Mouse (Mus musculus) stomach, postnatal 0 days (tissue): ENCODE measurements at regions not wholly inside any gene's neighbourhood (a gene's known extent, or its start where the extent isn't known, plus 50 kb on each side); places are given as distances from the start of the nearest gene placed in this dataset.

ENCODE experiments used
- CTCF ChIP-seq: IDR thresholded peaks from 2 replicates; pipeline ENCODE4 v1.5.1; 2016; ENCODE audit warnings: antibody characterized with exemption, low read depth, mild to moderate bottlenecking, moderate library complexity
- EP300 ChIP-seq: optimal IDR thresholded peaks from 2 replicates; pipeline ENCODE3; 2016; ENCODE audit warnings: antibody characterized with exemption

- no peak for TF ChIP-seq CTCF
- TF ChIP-seq EP300, result no peak
Observed at GRCm38 (mm10) chr15:62421073-62421851, 1423.7 kb downstream of the Gsdmc2 start.
